Mouse (Mus musculus): ENCODE results near the gene Lenep.

The Lenep gene

GRCm38 (mm10) chr3:89419981-89420380 is 17.4 kb upstream of the Lenep start:
- in situ Hi-C loops (cut with MboI): no loop called here

- in situ Hi-C loops (cut with MboI): no loop called here
These were observed 17.0 kb upstream of the Lenep start for GRCm38 (mm10) chr3:89419571-89419970.

GRCm38 (mm10) chr3:89418861-89419250 is 16.3 kb upstream of the Lenep start:
- in situ Hi-C loops (cut with MboI): no loop called here

- in situ Hi-C loops (cut with MboI): no loop called here
These were observed 15.7 kb upstream of the Lenep start, which contains the start of the genes Cks1b and Shc1 for GRCm38 (mm10) chr3:89418170-89418860. Gene Cks1b, minus strand, starts transcription at chr3:89418383. Gene Shc1, plus strand, starts transcription at chr3:89418443.

GRCm38 (mm10) chr3:89417840-89418169 is 15.2 kb upstream of the Lenep start:
- in situ Hi-C loops (cut with MboI): no loop called here

GRCm38 (mm10) chr3:89417131-89417530 is 14.5 kb upstream of the Lenep start:
- in situ Hi-C loops (cut with MboI): no loop called here

- in situ Hi-C loops (cut with MboI): no loop called here
These were observed 13.6 kb upstream of the Lenep start for GRCm38 (mm10) chr3:89416158-89416557.

- in situ Hi-C loops (cut with MboI): no loop called here
These were observed 9.1 kb upstream of the Lenep start, which contains the start of gene Flad1 for GRCm38 (mm10) chr3:89411490-89412393. Gene Flad1, minus strand, starts transcription at chr3:89411870.

GRCm38 (mm10) chr3:89410864-89411263 is 8.3 kb upstream of the Lenep start:
- in situ Hi-C loops (cut with MboI): no loop called here

- in situ Hi-C loops (cut with MboI): no loop called here
These were observed 7.1 kb upstream of the Lenep start for GRCm38 (mm10) chr3:89409701-89410100.

GRCm38 (mm10) chr3:89408448-89408847 is 5.9 kb upstream of the Lenep start:
- in situ Hi-C loops (cut with MboI): no loop called here

GRCm38 (mm10) chr3:89406887-89407286 is 4.3 kb upstream of the Lenep start:
- in situ Hi-C loops (cut with MboI): no loop called here

- in situ Hi-C loops (cut with MboI): no loop called here
These were observed 1.3 kb downstream of the Lenep start for GRCm38 (mm10) chr3:89401329-89401728.

GRCm38 (mm10) chr3:89396654-89397005 is 6.0 kb downstream of the Lenep start:
- in situ Hi-C loops (cut with MboI): no loop called here

- in situ Hi-C loops (cut with MboI): no loop called here
These were observed 6.6 kb downstream of the Lenep start for GRCm38 (mm10) chr3:89395806-89396653.

- in situ Hi-C loops (cut with MboI): no loop called here
These were observed 7.2 kb downstream of the Lenep start for GRCm38 (mm10) chr3:89395419-89395805.

- in situ Hi-C loops (cut with MboI): no loop called here
These were observed 7.7 kb downstream of the Lenep start for GRCm38 (mm10) chr3:89394894-89395256.

- in situ Hi-C loops (cut with MboI): no loop called here
These were observed 8.3 kb downstream of the Lenep start, which contains the start of gene Zbtb7b for GRCm38 (mm10) chr3:89394006-89394893. Gene Zbtb7b, minus strand, starts transcription at chr3:89394776.

- in situ Hi-C loops (cut with MboI): no loop called here
These were observed 9.0 kb downstream of the Lenep start for GRCm38 (mm10) chr3:89393605-89394004.

- in situ Hi-C loops (cut with MboI): no loop called here
These were observed 9.7 kb downstream of the Lenep start for GRCm38 (mm10) chr3:89392871-89393311.

Measured in mature B cell (primary cell).